Mouse (Mus musculus) adrenal gland (tissue): ENCODE measurements around the gene Gm13276.
"Not testable (repeated sequence)": the region's sequence is repeated elsewhere in the genome, so short reads cannot be mapped to it uniquely, and the experiment has no call there.

Experiments
- intact Hi-C: fragments of 180-260 bp; cut with DNase I; formaldehyde crosslinking; loops from one replicate; pipeline ENCODE4 v1.15.1; 2025

The Gm13276 gene

DNA sequence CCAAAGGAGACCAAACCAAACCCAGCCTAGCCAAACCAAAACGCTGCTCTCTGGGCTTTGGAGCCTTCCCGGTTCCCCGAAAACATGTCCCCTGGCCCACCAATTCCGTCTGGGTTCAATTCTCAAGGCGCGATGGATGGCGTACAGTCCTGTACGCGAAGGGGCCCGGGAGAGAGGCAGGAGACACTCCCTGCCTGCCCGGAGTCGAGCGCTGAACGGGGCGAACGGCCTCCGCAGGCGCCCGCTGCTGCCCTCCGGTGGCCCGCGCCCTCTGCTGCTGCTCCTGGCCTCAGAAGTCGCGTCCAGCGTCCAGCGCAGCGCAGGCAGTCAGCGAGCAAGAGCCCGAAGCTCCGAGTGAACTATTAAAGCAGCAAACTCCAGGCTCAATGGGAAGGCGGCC is 3.2 kb upstream of the Gm13276 start:
- intact Hi-C loops = not testable (repeated sequence)

- intact Hi-C loops = not testable (repeated sequence)
These were observed 2.9 kb downstream of the Gm13276 start, which contains the start of gene Gm13277 for GRCm38 (mm10) chr4:88788402-88788801. TSS of gene Gm13277 (plus strand) at chr4:88788632.

- intact Hi-C loops = not testable (repeated sequence)
These were observed 5.7 kb downstream of the Gm13276 start, which contains the start of gene Gm13278 for GRCm38 (mm10) chr4:88791250-88791649. TSS of gene Gm13278 (plus strand) at chr4:88791550.

DNA sequence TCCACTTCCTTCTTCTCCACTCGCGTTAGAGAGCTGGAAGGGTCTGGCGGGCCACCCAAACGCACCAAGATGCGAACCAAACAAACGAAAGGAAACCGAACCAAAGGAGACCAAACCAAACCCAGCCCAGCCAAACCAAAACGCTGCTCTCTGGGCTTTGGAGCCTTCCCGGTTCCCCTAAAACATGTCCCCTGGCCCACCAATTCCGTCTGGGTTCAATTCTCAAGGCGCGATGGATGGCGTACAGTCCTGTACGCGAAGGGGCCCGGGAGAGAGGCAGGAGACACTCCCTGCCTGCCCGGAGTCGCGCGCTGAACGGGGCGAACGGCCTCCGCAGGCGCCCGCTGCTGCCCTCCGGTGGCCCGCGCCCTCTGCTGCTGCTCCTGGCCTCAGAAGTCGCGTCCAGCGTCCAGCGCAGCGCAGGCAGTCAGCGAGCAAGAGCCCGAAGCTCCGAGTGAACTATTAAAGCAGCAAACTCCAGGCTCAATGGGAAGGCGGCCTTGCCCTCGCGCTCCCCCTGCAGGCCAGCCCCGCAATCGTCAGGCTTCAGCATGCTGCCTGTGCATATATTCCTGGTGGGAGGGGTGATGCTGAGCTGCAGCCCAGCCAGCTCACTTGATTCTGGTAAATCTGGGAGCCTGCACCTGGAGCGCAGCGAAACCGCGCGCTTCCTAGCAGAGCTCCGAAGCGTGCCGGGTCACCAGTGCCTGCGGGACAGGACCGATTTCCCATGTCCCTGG is 8.6 kb downstream of the Gm13276 start, which contains the start of gene Gm13275:
Gm13275 (plus strand) TSS at position 552 of the 740 bp plus-strand sequence.
- intact Hi-C loops = not testable (repeated sequence)

- intact Hi-C loops = not testable (repeated sequence)
These were observed 11.6 kb downstream of the Gm13276 start, which contains the start of gene Gm13279 for GRCm38 (mm10) chr4:88797097-88797496. TSS of gene Gm13279 (plus strand) at chr4:88797397.

GRCm38 (mm10) chr4:88799365-88799764 is 13.9 kb downstream of the Gm13276 start, which contains the start of gene Gm13285:
TSS of gene Gm13285 (plus strand) at chr4:88799665.
- intact Hi-C loops = not testable (repeated sequence)

DNA sequence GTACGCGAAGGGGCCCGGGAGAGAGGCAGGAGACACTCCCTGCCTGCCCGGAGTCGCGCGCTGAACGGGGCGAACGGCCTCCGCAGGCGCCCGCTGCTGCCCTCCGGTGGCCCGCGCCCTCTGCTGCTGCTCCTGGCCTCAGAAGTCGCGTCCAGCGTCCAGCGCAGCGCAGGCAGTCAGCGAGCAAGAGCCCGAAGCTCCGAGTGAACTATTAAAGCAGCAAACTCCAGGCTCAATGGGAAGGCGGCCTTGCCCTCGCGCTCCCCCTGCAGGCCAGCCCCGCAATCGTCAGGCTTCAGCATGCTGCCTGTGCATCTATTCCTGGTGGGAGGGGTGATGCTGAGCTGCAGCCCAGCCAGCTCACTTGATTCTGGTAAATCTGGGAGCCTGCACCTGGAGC is 17.4 kb downstream of the Gm13276 start, which contains the start of gene Gm13287:
Gm13287 (plus strand) TSS at position 301 of the 400 bp plus-strand sequence.
- intact Hi-C loops = not testable (repeated sequence)

DNA sequence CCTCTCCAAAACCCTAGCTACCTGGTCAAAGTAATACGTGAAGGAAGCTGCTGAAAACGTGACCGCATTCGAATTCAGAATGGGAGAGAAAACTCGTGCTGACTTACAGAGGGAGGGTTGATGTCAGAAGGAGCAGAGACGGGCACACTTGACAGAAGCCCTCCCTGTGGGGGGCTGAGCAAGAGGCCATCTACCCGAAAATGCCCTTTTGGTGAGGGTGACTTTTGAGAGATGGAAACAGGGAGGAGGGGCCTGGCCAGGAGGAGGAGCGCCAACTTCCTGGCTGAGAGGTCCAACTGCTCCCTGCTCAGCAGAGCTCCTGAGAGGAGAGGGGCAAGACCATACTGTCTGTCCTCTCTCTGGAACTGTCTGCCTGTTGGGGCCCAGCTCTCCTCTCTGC is 19.7 kb downstream of the Gm13276 start, which contains the start of gene Gm13288:
Gm13288 (plus strand) TSS at position 301 of the 400 bp plus-strand sequence.
- intact Hi-C loops = not testable (repeated sequence)

DNA sequence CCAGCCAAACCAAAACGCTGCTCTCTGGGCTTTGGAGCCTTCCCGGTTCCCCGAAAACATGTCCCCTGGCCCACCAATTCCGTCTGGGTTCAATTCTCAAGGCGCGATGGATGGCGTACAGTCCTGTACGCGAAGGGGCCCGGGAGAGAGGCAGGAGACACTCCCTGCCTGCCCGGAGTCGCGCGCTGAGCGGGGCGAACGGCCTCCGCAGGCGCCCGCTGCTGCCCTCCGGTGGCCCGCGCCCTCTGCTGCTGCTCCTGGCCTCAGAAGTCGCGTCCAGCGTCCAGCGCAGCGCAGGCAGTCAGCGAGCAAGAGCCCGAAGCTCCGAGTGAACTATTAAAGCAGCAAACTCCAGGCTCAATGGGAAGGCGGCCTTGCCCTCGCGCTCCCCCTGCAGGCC is 20.3 kb downstream of the Gm13276 start:
- intact Hi-C loops = not testable (repeated sequence)

- intact Hi-C loops = no loop called here
These were observed 30.4 kb downstream of the Gm13276 start, which contains the start of gene Ifna7 for GRCm38 (mm10) chr4:88815928-88816327. TSS of gene Ifna7 (plus strand) at chr4:88816228.

DNA sequence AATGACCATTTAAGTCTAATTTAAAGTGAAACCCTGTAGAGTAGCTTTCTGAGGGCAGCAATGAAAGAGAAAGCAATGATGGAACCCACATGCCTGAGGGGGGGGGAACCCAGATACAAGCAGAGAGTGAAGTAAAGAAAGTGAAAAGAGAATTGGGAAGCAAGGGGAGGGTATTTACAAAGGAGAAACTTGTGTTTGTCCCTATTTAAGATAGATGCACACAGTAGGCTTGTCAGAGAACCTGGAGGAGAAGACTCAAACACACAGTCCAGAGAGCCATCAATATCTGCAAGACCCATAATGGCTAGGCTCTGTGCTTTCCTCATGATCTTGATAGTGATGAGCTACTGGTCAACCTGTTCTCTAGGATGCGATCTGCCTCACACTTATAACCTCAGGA is 34.1 kb downstream of the Gm13276 start, which contains the start of gene Ifna11:
Ifna11 (plus strand) TSS at position 301 of the 400 bp plus-strand sequence.
- intact Hi-C loops = loop anchor here (5.0 kb wide), 1 partner anchor 137 kb away; the partner anchor contains the start of gene Ifna2

DNA sequence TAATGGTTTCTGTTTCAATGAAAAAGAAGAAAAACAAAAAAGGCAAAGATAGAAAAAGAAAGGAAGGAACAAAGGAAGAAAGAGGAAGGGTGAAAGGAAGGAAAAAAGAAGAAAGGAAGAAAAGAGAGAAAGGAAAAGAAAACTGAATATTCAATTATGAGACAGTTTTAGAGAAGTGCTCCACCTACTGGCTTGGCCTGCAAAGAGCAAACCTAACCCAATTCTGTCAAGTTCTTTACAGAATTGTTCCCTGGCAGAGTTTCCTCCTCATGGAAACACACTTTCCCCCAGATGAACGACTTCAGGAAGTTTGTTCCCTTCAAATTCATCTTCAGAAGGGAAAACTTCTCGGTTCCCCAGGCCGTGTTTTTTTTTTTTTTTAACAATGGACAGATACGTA is 37.5 kb downstream of the Gm13276 start:
- intact Hi-C loops = loop anchor here (5.0 kb wide), 1 partner anchor 141 kb away; the partner anchor contains the start of gene Ifna2

- intact Hi-C loops = not testable (repeated sequence)
These were observed 41.6 kb downstream of the Gm13276 start, which contains the start of gene Ifna6 for GRCm38 (mm10) chr4:88827116-88827515. TSS of gene Ifna6 (plus strand) at chr4:88827416.

DNA sequence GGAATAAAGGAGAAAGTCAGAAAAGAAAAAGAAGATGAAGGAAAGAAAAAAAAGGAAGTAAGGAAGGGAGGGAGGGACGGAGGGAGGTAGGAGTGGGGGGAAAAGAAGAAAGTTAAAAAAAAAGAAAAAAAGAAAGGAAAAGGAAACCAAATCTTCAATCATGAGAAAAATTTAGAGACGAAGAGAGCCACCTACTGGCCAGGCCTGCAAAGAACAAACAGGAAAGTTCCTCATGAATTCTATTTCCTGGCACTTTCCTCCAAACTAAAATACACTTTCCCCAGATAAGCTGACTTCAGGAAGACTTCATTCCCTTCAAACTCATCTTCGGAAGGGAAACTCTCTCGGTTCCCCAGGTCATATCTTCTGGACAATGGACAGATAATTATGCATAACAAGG is 45.0 kb downstream of the Gm13276 start:
- intact Hi-C loops = no loop called here

GRCm38 (mm10) chr4:88835225-88835624 is 49.7 kb downstream of the Gm13276 start, which contains the start of gene Ifna5:
TSS of gene Ifna5 (plus strand) at chr4:88835525.
- intact Hi-C loops = not testable (repeated sequence)
